Mouse (Mus musculus): ENCODE data around the gene Adra2b. TPM values are rescaled to one million over a fixed set of nuclear protein-coding genes. Genes with fewer than 3 reads are reported as not detected.

Gene Adra2b
- polyA plus RNA-seq, 1 experiment from 2014 or later = 1.1 TPM

GRCm38 (mm10) chr2:127335767-127336496, 27.1 kb upstream of the Adra2b start, which contains the start of gene Dusp2:
TSS of gene Dusp2 (plus strand) at chr2:127336159.
- 0% methylated on average over 40 of the region's 76 CpGs for whole genome bisulfite sequencing

GRCm38 (mm10) chr2:127336497-127336832, 26.5 kb upstream of the Adra2b start:
- H3K4me2 ChIP-seq (ENCODE audit: low read length) = peak overlapping the region; percentile 96
- peak overlapping the region; percentile 56 to 66 for H3K4me3 ChIP-seq (ENCODE audit: control insufficient read depth in 1 of 2, insufficient read depth in 1 of 2, low read depth in 1 of 2, low read length in 2 of 2)
- 4% methylated on average over 33 of the region's 33 CpGs for WGBS
- H3K27ac ChIP-seq (replicated peaks in 1 of 2; ENCODE audit: control insufficient read depth in 1 of 2, insufficient read depth in 1 of 2, low read depth in 2 of 2, low read length in 2 of 2) = peak overlapping the region; percentile 2 to 45; a peak in 3 of 4 replicates
- peak overlapping the region; percentile 75 for H3K9ac ChIP-seq (ENCODE audit: low read length)
- H3K9me3 ChIP-seq (ENCODE audit: control insufficient read depth, low read length) = no peaks in the 10 kb centered on the region
- H3K36me3 ChIP-seq (ENCODE audit: control insufficient read depth, insufficient read depth, low read length) = no peaks in the 10 kb centered on the region
- peaks cover 25 to 35% of the 10 kb centered on the region in 2 experiments for H3K4me1 ChIP-seq (ENCODE audit: control insufficient read depth in 2 of 2, insufficient read depth in 2 of 2, low read length in 2 of 2)
- ATAC-seq (ENCODE audit: insufficient number of reproducible peaks, insufficient read depth, low FRiP score, low read depth) = no peak
- peaks cover 8% of the 10 kb centered on the region; the same call in 1 of the 2 replicates for H3K27me3 ChIP-seq (ENCODE audit: control insufficient read depth, insufficient read depth, low read length)

More at GRCm38 (mm10) chr2:127335767-127336496, 27.1 kb upstream of the Adra2b start, which contains the start of gene Dusp2:
- peak; percentile 87 for ATAC-seq (ENCODE audit: insufficient number of reproducible peaks, insufficient read depth, low FRiP score, low read depth)
- Histone ChIP-seq H3K9me3 (ENCODE audit: control insufficient read depth, low read length) (no peaks in the 10 kb centered on the region), H3K36me3 (ENCODE audit: control insufficient read depth, insufficient read depth, low read length) (no peaks in the 10 kb centered on the region), H3K4me1 (ENCODE audit: control insufficient read depth in 2 of 2, insufficient read depth in 2 of 2, low read length in 2 of 2) (peaks cover 25 to 35% of the 10 kb centered on the region in 2 experiments), H3K27me3 (ENCODE audit: control insufficient read depth, insufficient read depth, low read length) (peaks cover 8% of the 10 kb centered on the region; the same call in 1 of the 2 replicates), H3K4me3 (ENCODE audit: control insufficient read depth in 1 of 2, insufficient read depth in 1 of 2, low read depth in 1 of 2, low read length in 2 of 2) (peak within 1 kb of the TSS; percentile 56 to 66), H3K27ac (replicated peaks in 1 of 2; ENCODE audit: control insufficient read depth in 1 of 2, insufficient read depth in 1 of 2, low read depth in 2 of 2, low read length in 2 of 2) (peak within 1 kb of the TSS; percentile 23 to 45), H3K4me2 (ENCODE audit: low read length) (peak within 1 kb of the TSS; percentile 96), H3K9ac (ENCODE audit: low read length) (peak within 1 kb of the TSS; percentile 75)

GRCm38 (mm10) chr2:127336885-127337284, 26.1 kb upstream of the Adra2b start:
- Histone ChIP-seq H3K4me1 (ENCODE audit: control insufficient read depth in 2 of 2, insufficient read depth in 2 of 2, low read length in 2 of 2) (peaks cover 25 to 35% of the 10 kb centered on the region in 2 experiments), H3K27me3 (ENCODE audit: control insufficient read depth, insufficient read depth, low read length) (peaks cover 8% of the 10 kb centered on the region; the same call in 1 of the 2 replicates), H3K9me3 (ENCODE audit: control insufficient read depth, low read length) (no peaks in the 10 kb centered on the region), H3K4me3 (ENCODE audit: control insufficient read depth in 1 of 2, insufficient read depth in 1 of 2, low read depth in 1 of 2, low read length in 2 of 2) (peak overlapping the region; percentile 56 to 66), H3K9ac (ENCODE audit: low read length) (peak overlapping the region; percentile 75), H3K27ac (replicated peaks in 1 of 2; ENCODE audit: control insufficient read depth in 1 of 2, insufficient read depth in 1 of 2, low read depth in 2 of 2, low read length in 2 of 2) (peak overlapping the region in 1 of 2 experiments; percentile 45; a peak in 1 of 4 replicates), H3K4me2 (ENCODE audit: low read length) (peak overlapping the region; percentile 96), H3K36me3 (ENCODE audit: control insufficient read depth, insufficient read depth, low read length) (no peaks in the 10 kb centered on the region)
- WGBS = 32% methylated on average over 5 of the region's 5 CpGs
- ATAC-seq (ENCODE audit: insufficient number of reproducible peaks, insufficient read depth, low FRiP score, low read depth) = no peak

GRCm38 (mm10) chr2:127337531-127337930, 25.5 kb upstream of the Adra2b start:
- peak overlapping the region; percentile 75; the same call in 1 of the 2 replicates for H3K9ac ChIP-seq (ENCODE audit: low read length)
- H3K4me1 ChIP-seq (ENCODE audit: control insufficient read depth in 2 of 2, insufficient read depth in 2 of 2, low read length in 2 of 2) = peaks cover 25 to 35% of the 10 kb centered on the region in 2 experiments
- peak overlapping the region; percentile 56 to 66 for H3K4me3 ChIP-seq (ENCODE audit: control insufficient read depth in 1 of 2, insufficient read depth in 1 of 2, low read depth in 1 of 2, low read length in 2 of 2)
- H3K36me3 ChIP-seq (ENCODE audit: control insufficient read depth, insufficient read depth, low read length) = no peaks in the 10 kb centered on the region
- H3K27ac ChIP-seq (replicated peaks in 1 of 2; ENCODE audit: control insufficient read depth in 1 of 2, insufficient read depth in 1 of 2, low read depth in 2 of 2, low read length in 2 of 2) = no peak overlapping the region
- peaks cover 8% of the 10 kb centered on the region; the same call in 1 of the 2 replicates for H3K27me3 ChIP-seq (ENCODE audit: control insufficient read depth, insufficient read depth, low read length)
- no peak for ATAC-seq (ENCODE audit: insufficient number of reproducible peaks, insufficient read depth, low FRiP score, low read depth)
- 56% methylated on average over 11 of the region's 11 CpGs for WGBS
- no peaks in the 10 kb centered on the region for H3K9me3 ChIP-seq (ENCODE audit: control insufficient read depth, low read length)
- peak overlapping the region; percentile 96 for H3K4me2 ChIP-seq (ENCODE audit: low read length)

- H3K36me3 ChIP-seq (ENCODE audit: control insufficient read depth, insufficient read depth, low read length) = no peaks in the 10 kb centered on the region
- peaks cover 21 to 31% of the 10 kb centered on the region in 2 experiments for H3K4me1 ChIP-seq (ENCODE audit: control insufficient read depth in 2 of 2, insufficient read depth in 2 of 2, low read length in 2 of 2)
- no peak overlapping the region for H3K9ac ChIP-seq (ENCODE audit: low read length)
- no peak for ATAC-seq (ENCODE audit: insufficient number of reproducible peaks, insufficient read depth, low FRiP score, low read depth)
- H3K4me2 ChIP-seq (ENCODE audit: low read length) = peak overlapping the region; percentile 96
- no peak overlapping the region for H3K27ac ChIP-seq (replicated peaks in 1 of 2; ENCODE audit: control insufficient read depth in 1 of 2, insufficient read depth in 1 of 2, low read depth in 2 of 2, low read length in 2 of 2)
- no peaks in the 10 kb centered on the region for H3K9me3 ChIP-seq (ENCODE audit: control insufficient read depth, low read length)
- H3K27me3 ChIP-seq (ENCODE audit: control insufficient read depth, insufficient read depth, low read length) = peaks cover 8% of the 10 kb centered on the region; the same call in 1 of the 2 replicates
- WGBS = 62% methylated on average over 7 of the region's 7 CpGs
- H3K4me3 ChIP-seq (ENCODE audit: control insufficient read depth in 1 of 2, insufficient read depth in 1 of 2, low read depth in 1 of 2, low read length in 2 of 2) = peak overlapping the region; percentile 21 to 66; a peak in 2 of 4 replicates
Observed at GRCm38 (mm10) chr2:127338012-127338411, 25.0 kb upstream of the Adra2b start.

GRCm38 (mm10) chr2:127338416-127338815, 24.6 kb upstream of the Adra2b start, which contains the start of gene Astl:
TSS of gene Astl (plus strand) at chr2:127338639.
- H3K4me2 ChIP-seq (ENCODE audit: low read length) = peak within 1 kb of the TSS; percentile 96
- peaks cover 16 to 27% of the 10 kb centered on the region in 2 experiments for H3K4me1 ChIP-seq (ENCODE audit: control insufficient read depth in 2 of 2, insufficient read depth in 2 of 2, low read length in 2 of 2)
- peaks cover 10% of the 10 kb centered on the region; the same call in 1 of the 2 replicates for H3K27me3 ChIP-seq (ENCODE audit: control insufficient read depth, insufficient read depth, low read length)
- H3K27ac ChIP-seq (replicated peaks in 1 of 2; ENCODE audit: control insufficient read depth in 1 of 2, insufficient read depth in 1 of 2, low read depth in 2 of 2, low read length in 2 of 2) = no peak within 1 kb of the TSS
- 76% methylated on average over 4 of the region's 4 CpGs for WGBS
- no peaks in the 10 kb centered on the region for H3K9me3 ChIP-seq (ENCODE audit: control insufficient read depth, low read length)
- peak within 1 kb of the TSS; percentile 75; the same call in 1 of the 2 replicates for H3K9ac ChIP-seq (ENCODE audit: low read length)
- H3K4me3 ChIP-seq (ENCODE audit: control insufficient read depth in 1 of 2, insufficient read depth in 1 of 2, low read depth in 1 of 2, low read length in 2 of 2) = peak within 1 kb of the TSS; percentile 56 to 66
- no peak for ATAC-seq (ENCODE audit: insufficient number of reproducible peaks, insufficient read depth, low FRiP score, low read depth)
- H3K36me3 ChIP-seq (ENCODE audit: control insufficient read depth, insufficient read depth, low read length) = no peaks in the 10 kb centered on the region

- H3K4me1 ChIP-seq (ENCODE audit: control insufficient read depth in 2 of 2, insufficient read depth in 2 of 2, low read length in 2 of 2) = peaks cover 14 to 22% of the 10 kb centered on the region in 2 experiments
- H3K27me3 ChIP-seq (ENCODE audit: control insufficient read depth, insufficient read depth, low read length) = peaks cover 10% of the 10 kb centered on the region; the same call in 1 of the 2 replicates
- no peak overlapping the region for H3K4me2 ChIP-seq (ENCODE audit: low read length)
- no peaks in the 10 kb centered on the region for H3K9me3 ChIP-seq (ENCODE audit: control insufficient read depth, low read length)
- ATAC-seq (ENCODE audit: insufficient number of reproducible peaks, insufficient read depth, low FRiP score, low read depth) = no peak
- H3K4me3 ChIP-seq (ENCODE audit: control insufficient read depth in 1 of 2, insufficient read depth in 1 of 2, low read depth in 1 of 2, low read length in 2 of 2) = no peak overlapping the region
- 67% methylated on average over 4 of the region's 4 CpGs for WGBS
- no peak overlapping the region for H3K9ac ChIP-seq (ENCODE audit: low read length)
- no peak overlapping the region for H3K27ac ChIP-seq (replicated peaks in 1 of 2; ENCODE audit: control insufficient read depth in 1 of 2, insufficient read depth in 1 of 2, low read depth in 2 of 2, low read length in 2 of 2)
- no peaks in the 10 kb centered on the region for H3K36me3 ChIP-seq (ENCODE audit: control insufficient read depth, insufficient read depth, low read length)
Observed at GRCm38 (mm10) chr2:127338833-127339232, 24.2 kb upstream of the Adra2b start.

All from heart, embryonic 14.5 days (tissue).